Mouse (Mus musculus): ENCODE results near the gene Sertad2.

GRCm38 (mm10) chr11:20550196-20550595, 7.1 kb downstream of the Sertad2 start:
- no peak for TF ChIP-seq CTCF (IDR thresholded peaks at IDR 0.05; ENCODE audit: borderline replicate concordance, insufficient read depth, low read depth, low read length)
- no peak for TF ChIP-seq POLR2A (IDR thresholded peaks at IDR 0.05; ENCODE audit: borderline replicate concordance, insufficient read depth, low read length)

Measured in cerebellum, adult 2 months (tissue).